Mouse (Mus musculus) myocyte (in vitro differentiated cells): ENCODE measurements at regions not wholly inside any gene's neighbourhood (a gene's known extent, or its start where the extent isn't known, plus 50 kb on each side); places are given as distances from the start of the nearest gene placed in this dataset.

Experiments
- H3K27me3 ChIP-seq: one replicate; pipeline ENCODE4 v1.6.1; 2011; ENCODE audit not compliant: control insufficient read depth, insufficient read depth, insufficient read length
- H3K36me3 ChIP-seq: one replicate; pipeline ENCODE4 v1.6.1; 2011; ENCODE audit not compliant: control insufficient read depth, insufficient read depth
- H3K4me2 ChIP-seq: one replicate; pipeline ENCODE4 v1.6.1; 2011; ENCODE audit warnings: low read depth, control low read depth
- H3K4me3 ChIP-seq: one replicate; pipeline ENCODE4 v1.5.1; 2011; ENCODE audit warnings: mild to moderate bottlenecking, control low read depth, moderate library complexity
- H3K79me2 ChIP-seq: one replicate; pipeline ENCODE4 v1.6.1; 2011; ENCODE audit not compliant: control insufficient read depth, insufficient read depth
- H3ac ChIP-seq: one replicate; pipeline ENCODE4 v1.6.1; 2011; ENCODE audit not compliant: control insufficient read depth, insufficient read length
- CEBPB ChIP-seq: IDR thresholded peaks from 2 replicates; pipeline ENCODE4 v1.6.1; 2011; ENCODE audit warnings: mild to moderate bottlenecking, moderate library complexity; ENCODE audit not compliant: poor library complexity, insufficient read depth, severe bottlenecking
- E2F4 ChIP-seq: IDR thresholded peaks from one replicate; pipeline ENCODE4 v1.6.1; 2011; ENCODE audit warnings: mild to moderate bottlenecking, control low read depth, moderate library complexity; ENCODE audit not compliant: insufficient read depth
- MAX ChIP-seq: IDR thresholded peaks from one replicate; pipeline ENCODE4 v1.6.1; 2011; ENCODE audit warnings: low read depth, mild to moderate bottlenecking, control low read depth
- MYOD1 ChIP-seq, 3 experiments: IDR thresholded peaks; one replicate each; pipeline ENCODE4 v1.6.1; 2011; ENCODE audit warnings: control low read depth in 2 of 3, low read depth in 2 of 3, mild to moderate bottlenecking in 2 of 3, moderate library complexity in 1 of 3; ENCODE audit not compliant: insufficient read length in 2 of 3, control insufficient read depth in 1 of 3
- MYOG ChIP-seq, 3 experiments: IDR thresholded peaks; one replicate each; pipeline ENCODE4 v1.6.1; 2011; ENCODE audit warnings: control low read depth in 2 of 3, low read depth in 2 of 3, mild to moderate bottlenecking in 2 of 3; ENCODE audit not compliant: insufficient read length in 2 of 3, control insufficient read depth in 1 of 3, insufficient read depth in 1 of 3
- POLR2A ChIP-seq: IDR thresholded peaks from one replicate; pipeline ENCODE4 v1.6.1; 2011; ENCODE audit warnings: low read depth, mild to moderate bottlenecking, control low read depth, moderate library complexity; ENCODE audit not compliant: insufficient read length
- POLR2AphosphoS2 ChIP-seq: IDR thresholded peaks from one replicate; pipeline ENCODE4 v1.6.1; 2011; ENCODE audit warnings: low read depth, control low read depth; ENCODE audit not compliant: insufficient read length
- REST ChIP-seq: IDR thresholded peaks from one replicate; pipeline ENCODE4 v1.6.1; 2011; ENCODE audit warnings: mild to moderate bottlenecking, control low read depth, moderate library complexity; ENCODE audit not compliant: insufficient read depth, insufficient read length
- SRF ChIP-seq: IDR thresholded peaks from one replicate; pipeline ENCODE4 v1.6.1; 2011; ENCODE audit warnings: low read depth; ENCODE audit not compliant: control insufficient read depth, insufficient read length
- TCF12 ChIP-seq: IDR thresholded peaks from one replicate; pipeline ENCODE4 v1.6.1; 2011; ENCODE audit warnings: mild to moderate bottlenecking, control low read depth; ENCODE audit not compliant: poor library complexity, insufficient read depth, severe bottlenecking
- TCF3 ChIP-seq: IDR thresholded peaks from one replicate; pipeline ENCODE4 v1.6.1; 2011; ENCODE audit warnings: low read depth, control low read depth; ENCODE audit not compliant: insufficient read length
- USF1 ChIP-seq: IDR thresholded peaks from one replicate; pipeline ENCODE4 v1.6.1; 2011; ENCODE audit warnings: low read depth, mild to moderate bottlenecking, control low read depth, moderate library complexity

- Histone ChIP-seq H3ac (no peak overlapping the region), H3K79me2 (no peaks in the 10 kb centered on the region), H3K27me3 (no peaks in the 10 kb centered on the region), H3K36me3 (no peaks in the 10 kb centered on the region), H3K4me3 (no peak overlapping the region), H3K4me2 (no peak overlapping the region)
- no peak for TF ChIP-seq TCF3
- no peak for TF ChIP-seq USF1
- no peak for TF ChIP-seq POLR2A
- TF ChIP-seq MAX = no peak
- no peak for TF ChIP-seq SRF
- no peak for TF ChIP-seq MYOG (IDR thresholded peaks at IDR 0.05; ENCODE audit: control insufficient read depth in 1 of 3, insufficient read depth in 1 of 3, insufficient read length in 2 of 3, low read depth in 2 of 3)
- TF ChIP-seq CEBPB = no peak
- no peak for TF ChIP-seq POLR2AphosphoS2
- TF ChIP-seq MYOD1 (IDR thresholded peaks at IDR 0.05; ENCODE audit: control insufficient read depth in 1 of 3, insufficient read length in 2 of 3, low read depth in 2 of 3) = no peak
- no peak for TF ChIP-seq TCF12
- no peak for TF ChIP-seq E2F4
- TF ChIP-seq REST = no peak
Observed at GRCm38 (mm10) chr3:18714968-18715630, 766.9 kb downstream of the Cypt12 start.

GRCm38 (mm10) chr3:18715776-18716175 lies 767.6 kb downstream of the Cypt12 start:
- H3K4me2 ChIP-seq = no peak overlapping the region
- H3K79me2 ChIP-seq = no peaks in the 10 kb centered on the region
- TF ChIP-seq MAX = no peak
- TF ChIP-seq TCF3 = no peak
- TF ChIP-seq SRF = no peak
- TF ChIP-seq TCF12 = no peak
- TF ChIP-seq CEBPB = no peak
- TF ChIP-seq POLR2AphosphoS2 = no peak
- no peak for TF ChIP-seq MYOD1 (IDR thresholded peaks at IDR 0.05; ENCODE audit: control insufficient read depth in 1 of 3, insufficient read length in 2 of 3, low read depth in 2 of 3)
- TF ChIP-seq E2F4 = no peak
- TF ChIP-seq POLR2A = no peak
- no peak for TF ChIP-seq REST
- no peak for TF ChIP-seq MYOG (IDR thresholded peaks at IDR 0.05; ENCODE audit: control insufficient read depth in 1 of 3, insufficient read depth in 1 of 3, insufficient read length in 2 of 3, low read depth in 2 of 3)
- TF ChIP-seq USF1 = no peak
- no peaks in the 10 kb centered on the region for H3K36me3 ChIP-seq
- no peaks in the 10 kb centered on the region for H3K27me3 ChIP-seq
- no peak overlapping the region for H3K4me3 ChIP-seq
- H3ac ChIP-seq = no peak overlapping the region

GRCm38 (mm10) chr3:18725507-18725906 lies 777.3 kb downstream of the Cypt12 start:
- Histone ChIP-seq H3K36me3 (no peaks in the 10 kb centered on the region), H3K79me2 (no peaks in the 10 kb centered on the region), H3K4me3 (no peak overlapping the region), H3ac (no peak overlapping the region), H3K4me2 (no peak overlapping the region), H3K27me3 (no peaks in the 10 kb centered on the region)
- TF ChIP-seq TCF12 (no peak), MYOD1 (IDR thresholded peaks at IDR 0.05; ENCODE audit: control insufficient read depth in 1 of 3, insufficient read length in 2 of 3, low read depth in 2 of 3) (no peak), E2F4 (no peak), MAX (no peak), POLR2AphosphoS2 (no peak), CEBPB (no peak), SRF (no peak), USF1 (no peak), REST (no peak), MYOG (IDR thresholded peaks at IDR 0.05; ENCODE audit: control insufficient read depth in 1 of 3, insufficient read depth in 1 of 3, insufficient read length in 2 of 3, low read depth in 2 of 3) (no peak), TCF3 (no peak), POLR2A (no peak)

GRCm38 (mm10) chr3:18731251-18731650 lies 783.0 kb downstream of the Cypt12 start:
- no peak overlapping the region for H3K4me3 ChIP-seq
- H3K4me2 ChIP-seq = no peak overlapping the region
- H3K27me3 ChIP-seq = no peaks in the 10 kb centered on the region
- no peak overlapping the region for H3ac ChIP-seq
- H3K79me2 ChIP-seq = no peaks in the 10 kb centered on the region
- TF ChIP-seq MAX (no peak), USF1 (no peak), MYOG (IDR thresholded peaks at IDR 0.05; ENCODE audit: control insufficient read depth in 1 of 3, insufficient read depth in 1 of 3, insufficient read length in 2 of 3, low read depth in 2 of 3) (no peak), SRF (no peak), POLR2AphosphoS2 (no peak), TCF3 (no peak), MYOD1 (IDR thresholded peaks at IDR 0.05; ENCODE audit: control insufficient read depth in 1 of 3, insufficient read length in 2 of 3, low read depth in 2 of 3) (no peak), REST (no peak), TCF12 (no peak), POLR2A (no peak), CEBPB (no peak), E2F4 (no peak)
- H3K36me3 ChIP-seq = no peaks in the 10 kb centered on the region
